Comparison of ENCODE assay signal across 17 mouse cellular contexts in the genomic region with DNA sequence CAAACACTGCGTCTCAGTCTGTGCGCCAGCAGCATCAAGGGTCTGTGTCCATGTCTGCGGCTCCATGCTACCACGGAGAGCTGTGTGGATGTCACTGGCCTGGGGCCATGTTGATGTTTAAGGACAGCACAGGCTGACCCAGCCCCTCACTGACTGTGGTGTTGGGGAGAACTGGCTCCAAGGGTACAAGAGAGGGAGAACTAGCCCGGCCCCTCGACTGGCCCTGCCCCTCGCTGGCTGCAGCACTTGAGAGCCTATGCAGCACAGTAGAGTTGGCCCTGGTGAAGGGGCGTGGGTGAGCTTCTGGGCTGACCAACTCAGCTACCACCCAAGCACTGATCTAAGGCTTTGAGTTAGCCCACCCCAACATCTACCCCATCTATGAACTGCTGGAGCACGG. TPM values are rescaled to one million over a fixed set of nuclear protein-coding genes. Genes with fewer than 3 reads are reported as not detected.
DNase-seq lines count a peak whose midpoint lies in the region; ATAC-seq lines count a peak whose summit lies in the region.
"Had no signal": no experiment of that assay in that cellular context is flagged by ENCODE, and none has a peak within 500 bp of the region (broad histone marks: within the 10 kb centered on the region; RNA-seq: fewer than 3 reads in every experiment).

No protein-coding gene starts in this region.

- ATAC-seq in hindbrain, embryonic 16.5 days = 0 out of 2 replicates have a peak, but pooled peaks have one; percentile 14
- 0 out of 2 replicates have a peak, but pooled peaks have one; percentile 28 for ATAC-seq in neural tube, embryonic 14.5 days (ENCODE audit: low read depth)
- ATAC-seq in neural tube, embryonic 15.5 days (ENCODE audit: low FRiP score) = no peak
- ATAC-seq in midbrain, embryonic 15.5 days (replicated peaks) = 0 out of 2 replicates have a peak, but pooled peaks have one; percentile 7
- ATAC-seq: intestine, embryonic 16.5 days; lung, postnatal 0 days had no signal

- H3K4me3 ChIP-seq in hindbrain, embryonic 16.5 days (ENCODE audit: low read length) = no peak overlapping the region
- H3K4me3 ChIP-seq in hindbrain, embryonic 10.5 days = no peak overlapping the region
- H3K4me3 ChIP-seq in neural tube, embryonic 14.5 days (ENCODE audit: low read depth, low read length) = no peak overlapping the region
- no peak overlapping the region for H3K4me3 ChIP-seq in neural tube, embryonic 15.5 days (replicated peaks)
- no peak overlapping the region for H3K4me3 ChIP-seq in midbrain, embryonic 15.5 days
- H3K4me3 ChIP-seq: embryonic facial prominence, embryonic 13.5 days; heart, embryonic 12.5 days; kidney, embryonic 15.5 days had no signal

- H3K9ac ChIP-seq in hindbrain, embryonic 16.5 days (ENCODE audit: low read depth, low read length) = no peak overlapping the region
- H3K9ac ChIP-seq in neural tube, embryonic 14.5 days (replicated peaks; ENCODE audit: low read depth, low read length) = no peak overlapping the region
- no peak overlapping the region for H3K9ac ChIP-seq in neural tube, embryonic 15.5 days (replicated peaks)
- no peak overlapping the region for H3K9ac ChIP-seq in midbrain, embryonic 15.5 days
- H3K9ac ChIP-seq: embryonic facial prominence, embryonic 13.5 days; heart, embryonic 12.5 days; kidney, embryonic 15.5 days; liver, embryonic 14.5 days had no signal

- WGBS in hindbrain, embryonic 16.5 days = 82% methylated on average over 9 of the region's 9 CpGs
- WGBS in hindbrain, embryonic 10.5 days = 91% methylated on average over 9 of the region's 9 CpGs
- WGBS in neural tube, embryonic 14.5 days = 93% methylated on average over 9 of the region's 9 CpGs
- 90% methylated on average over 9 of the region's 9 CpGs for WGBS in neural tube, embryonic 15.5 days
- WGBS in midbrain, embryonic 15.5 days = 92% methylated on average over 9 of the region's 9 CpGs

- no peaks in the 10 kb centered on the region for H3K27me3 ChIP-seq in hindbrain, embryonic 16.5 days (replicated peaks; ENCODE audit: control insufficient read depth, insufficient read depth, low read length)
- no peaks in the 10 kb centered on the region for H3K27me3 ChIP-seq in hindbrain, embryonic 10.5 days (ENCODE audit: insufficient read depth, poor library complexity, severe bottlenecking)
- no peaks in the 10 kb centered on the region for H3K27me3 ChIP-seq in neural tube, embryonic 14.5 days (ENCODE audit: control insufficient read depth, insufficient read depth, low read length)
- no peaks in the 10 kb centered on the region for H3K27me3 ChIP-seq in neural tube, embryonic 15.5 days (replicated peaks)
- no peaks in the 10 kb centered on the region for H3K27me3 ChIP-seq in midbrain, embryonic 15.5 days (replicated peaks)
- H3K27me3 ChIP-seq: embryonic facial prominence, embryonic 13.5 days; heart, embryonic 12.5 days; kidney, embryonic 15.5 days had no signal

- no peaks in the 10 kb centered on the region for H3K4me1 ChIP-seq in hindbrain, embryonic 16.5 days (ENCODE audit: control insufficient read depth, insufficient read depth, low read depth, low read length)
- peaks cover 7% of the 10 kb centered on the region; the same call in 1 of the 2 replicates for H3K4me1 ChIP-seq in hindbrain, embryonic 10.5 days (replicated peaks)
- no peaks in the 10 kb centered on the region for H3K4me1 ChIP-seq in neural tube, embryonic 14.5 days (ENCODE audit: control insufficient read depth, insufficient read depth, low read length)
- peaks cover 3% of the 10 kb centered on the region; the same call in 1 of the 2 replicates for H3K4me1 ChIP-seq in neural tube, embryonic 15.5 days
- H3K4me1 ChIP-seq in midbrain, embryonic 15.5 days = no peaks in the 10 kb centered on the region

- no peaks in the 10 kb centered on the region for H3K9me3 ChIP-seq in hindbrain, embryonic 16.5 days (ENCODE audit: control insufficient read depth, low read length)
- H3K9me3 ChIP-seq in hindbrain, embryonic 10.5 days = no peaks in the 10 kb centered on the region
- H3K9me3 ChIP-seq in neural tube, embryonic 14.5 days (ENCODE audit: control insufficient read depth, low read length) = no peaks in the 10 kb centered on the region
- H3K9me3 ChIP-seq in neural tube, embryonic 15.5 days (replicated peaks) = no peaks in the 10 kb centered on the region
- H3K9me3 ChIP-seq in midbrain, embryonic 15.5 days = no peaks in the 10 kb centered on the region
- H3K9me3 ChIP-seq: embryonic facial prominence, embryonic 13.5 days; heart, embryonic 12.5 days; kidney, embryonic 15.5 days had no signal

- H3K36me3 ChIP-seq in hindbrain, embryonic 16.5 days (ENCODE audit: control insufficient read depth, insufficient read depth, low read length) = no peaks in the 10 kb centered on the region
- H3K36me3 ChIP-seq in hindbrain, embryonic 10.5 days = no peaks in the 10 kb centered on the region
- no peaks in the 10 kb centered on the region for H3K36me3 ChIP-seq in neural tube, embryonic 14.5 days (ENCODE audit: control insufficient read depth, insufficient read depth, low read length)
- H3K36me3 ChIP-seq in neural tube, embryonic 15.5 days = no peaks in the 10 kb centered on the region
- no peaks in the 10 kb centered on the region for H3K36me3 ChIP-seq in midbrain, embryonic 15.5 days (replicated peaks)
- H3K36me3 ChIP-seq: embryonic facial prominence, embryonic 13.5 days; heart, embryonic 12.5 days; kidney, embryonic 15.5 days had no signal

- H3K27ac ChIP-seq in hindbrain, embryonic 16.5 days (ENCODE audit: low read depth, low read length) = no peak overlapping the region
- H3K27ac ChIP-seq in hindbrain, embryonic 10.5 days = no peak overlapping the region
- no peak overlapping the region for H3K27ac ChIP-seq in neural tube, embryonic 14.5 days (ENCODE audit: low read depth, low read length)
- H3K27ac ChIP-seq in neural tube, embryonic 15.5 days (replicated peaks) = no peak overlapping the region
- no peak overlapping the region for H3K27ac ChIP-seq in midbrain, embryonic 15.5 days
- H3K27ac ChIP-seq: embryonic facial prominence, embryonic 13.5 days; kidney, embryonic 15.5 days; liver, embryonic 14.5 days had no signal

- DNase-seq in hindbrain, embryonic 10.5 days (ENCODE audit: low spot score) = no peak
- peak; percentile 32 for DNase-seq in R1 (ENCODE audit: low read depth, low spot score)
- DNase-seq in right cerebral cortex, postnatal 10 days (ENCODE audit: low spot score in 2 of 2) = no peak
- DNase-seq: cerebellum, adult 9-11 months; gastrocnemius, postnatal 36 days; thymus, postnatal 25 days had no signal

- H3K4me2 ChIP-seq in hindbrain, embryonic 16.5 days (ENCODE audit: low read length) = no peak overlapping the region
- H3K4me2 ChIP-seq in neural tube, embryonic 14.5 days (ENCODE audit: low read depth, low read length) = no peak overlapping the region
- no peak overlapping the region for H3K4me2 ChIP-seq in neural tube, embryonic 15.5 days
- H3K4me2 ChIP-seq in midbrain, embryonic 15.5 days = no peak overlapping the region
- H3K4me2 ChIP-seq: embryonic facial prominence, embryonic 13.5 days; heart, embryonic 12.5 days; kidney, embryonic 15.5 days had no signal

RNA-seq across cellular contexts. Expression of a gene that starts 16.4 kb away (rescaled TPM):
- 35.9 and 42.3 TPM in 2 replicates for polyA plus RNA-seq in hindbrain, embryonic 16.5 days (2015; fragmentation: Nextera tagmentation; extraction: Ambion mirVana)
- 35.4 and 40.2 TPM in 2 replicates for polyA plus RNA-seq in hindbrain, embryonic 10.5 days (2016; fragmentation: Nextera tagmentation; extraction: Ambion mirVana)
- 45.1 and 51.8 TPM in 2 replicates for polyA plus RNA-seq in neural tube, embryonic 14.5 days (2014; fragmentation: Nextera tagmentation; extraction: Ambion mirVana)
- polyA plus RNA-seq in neural tube, embryonic 15.5 days (2015; fragmentation: Nextera tagmentation; extraction: Ambion mirVana) = 41.7 and 46.3 TPM in 2 replicates
- polyA plus RNA-seq in midbrain, embryonic 15.5 days (2015; fragmentation: Nextera tagmentation; extraction: Ambion mirVana) = 48.7 and 52.5 TPM in 2 replicates

RNA-seq across cellular contexts. Expression of a gene that starts 57.3 kb away (rescaled TPM):
- not detected in 2 replicates for polyA plus RNA-seq in hindbrain, embryonic 16.5 days (2015; fragmentation: Nextera tagmentation; extraction: Ambion mirVana)
- not detected in 2 replicates for polyA plus RNA-seq in hindbrain, embryonic 10.5 days (2016; fragmentation: Nextera tagmentation; extraction: Ambion mirVana)
- not detected in 2 replicates for polyA plus RNA-seq in neural tube, embryonic 14.5 days (2014; fragmentation: Nextera tagmentation; extraction: Ambion mirVana)
- not detected in 2 replicates for polyA plus RNA-seq in neural tube, embryonic 15.5 days (2015; fragmentation: Nextera tagmentation; extraction: Ambion mirVana)
- not detected in 2 replicates for polyA plus RNA-seq in midbrain, embryonic 15.5 days (2015; fragmentation: Nextera tagmentation; extraction: Ambion mirVana)
- polyA plus RNA-seq: embryonic facial prominence, embryonic 13.5 days; frontal cortex, adult 2 months; heart, embryonic 12.5 days; intestine, embryonic 16.5 days; kidney, embryonic 15.5 days; lung, postnatal 0 days had no signal
